Mouse (Mus musculus) CH12.LX (cell line): ENCODE data around the gene Nxn. TPM values are rescaled to one million over a fixed set of nuclear protein-coding genes. Genes with fewer than 3 reads are reported as not detected.

Experiments
- DNase-seq: peaks from one replicate; pipeline ENCODE4 v3.0.0-alpha.2; 2013; ENCODE audit errors: extremely low read depth
- H3K27ac ChIP-seq: 2 replicates; pipeline ENCODE4 v1.5.1; 2012; ENCODE audit warnings: low read depth, mild to moderate bottlenecking, control low read depth, moderate library complexity; ENCODE audit not compliant: insufficient read depth
- H3K27me3 ChIP-seq: replicated peaks from 2 replicates; pipeline ENCODE3; 2012; ENCODE audit warnings: inconsistent platforms
- H3K36me3 ChIP-seq, 2 experiments: replicated peaks in 1 of 2; 2 replicates each; pipeline versions ENCODE3 to v1.6.1; 2012; ENCODE audit warnings: inconsistent platforms in 1 of 2, low read length in 1 of 2, mild to moderate bottlenecking in 1 of 2, mixed read lengths in 1 of 2, moderate library complexity in 1 of 2; ENCODE audit not compliant: control insufficient read depth in 1 of 2, insufficient read depth in 1 of 2
- H3K4me1 ChIP-seq, 2 experiments: 2 replicates each; pipeline ENCODE4 v1.6.1; 2012; ENCODE audit warnings: inconsistent platforms in 1 of 2, moderate library complexity in 1 of 2; ENCODE audit not compliant: insufficient read depth in 2 of 2, control insufficient read depth in 1 of 2
- H3K4me2 ChIP-seq: 2 replicates; pipeline ENCODE4 v1.6.1; 2012; ENCODE audit warnings: low read depth, mild to moderate bottlenecking, control low read depth; ENCODE audit not compliant: poor library complexity, insufficient read depth, severe bottlenecking
- H3K4me3 ChIP-seq, 3 experiments: fragments of 150-350 bp in 1 of 3; sonication (generic) in 1 of 3; replicated peaks in 1 of 3; 2 replicates each; pipeline versions ENCODE3 to v1.5.1; 2011 to 2012; ENCODE audit warnings: low read depth in 2 of 3, low read length in 2 of 3, mild to moderate bottlenecking in 2 of 3, moderate library complexity in 2 of 3, control low read depth in 1 of 3, improper control_type of control experiment in 1 of 3, inconsistent platforms in 1 of 3, mixed read lengths in 1 of 3; ENCODE audit not compliant: poor library complexity in 1 of 3
- H3K79me2 ChIP-seq: replicated peaks from 2 replicates; pipeline ENCODE4 v1.6.1; 2012; ENCODE audit warnings: mild to moderate bottlenecking, moderate library complexity; ENCODE audit not compliant: control insufficient read depth, poor library complexity, insufficient read depth, severe bottlenecking; ENCODE audit errors: extremely low read depth
- H3K9ac ChIP-seq: 2 replicates; pipeline ENCODE4 v1.6.1; 2012; ENCODE audit warnings: low read depth, mild to moderate bottlenecking, control low read depth, moderate library complexity; ENCODE audit not compliant: insufficient read depth
- H3K9me3 ChIP-seq: replicated peaks from 2 replicates; pipeline ENCODE3; 2012; ENCODE audit warnings: low read length, inconsistent platforms, mixed read lengths
- BHLHE40 ChIP-seq: IDR thresholded peaks from 2 replicates; pipeline ENCODE4 v1.6.1; 2011; ENCODE audit warnings: mild to moderate bottlenecking, low read depth, low read length, improper control_type of control experiment
- CHD1 ChIP-seq: IDR thresholded peaks from 2 replicates; pipeline ENCODE4 v1.6.1; 2012; ENCODE audit warnings: low read depth, low read length, improper control_type of control experiment, inconsistent platforms
- CTCF ChIP-seq, 2 experiments: IDR thresholded peaks in 1 of 2; conservative IDR thresholded peaks in 1 of 2; 2 replicates each; pipeline ENCODE4 v1.5.1; 2011 to 2012; ENCODE audit warnings: low read depth in 2 of 2, low read length in 2 of 2, improper control_type of control experiment in 1 of 2, inconsistent platforms in 1 of 2, mild to moderate bottlenecking in 1 of 2, moderate library complexity in 1 of 2
- ELF1 ChIP-seq: IDR thresholded peaks from 2 replicates; pipeline ENCODE4 v1.6.1; 2014; ENCODE audit warnings: low read depth, mild to moderate bottlenecking, inconsistent platforms, low read length, improper control_type of control experiment
- EP300 ChIP-seq: IDR thresholded peaks from 2 replicates; pipeline ENCODE4 v1.6.1; 2011; ENCODE audit warnings: low read length, improper control_type of control experiment
- HCFC1 ChIP-seq: IDR thresholded peaks from 2 replicates; pipeline ENCODE4 v1.6.1; 2012; ENCODE audit warnings: low read depth, mild to moderate bottlenecking, inconsistent platforms, low read length, improper control_type of control experiment
- IRF4 ChIP-seq: IDR thresholded peaks from 2 replicates; pipeline ENCODE4 v1.6.1; 2014; ENCODE audit warnings: low read depth, mild to moderate bottlenecking, inconsistent platforms, low read length, improper control_type of control experiment
- JUN ChIP-seq: IDR thresholded peaks from 2 replicates; pipeline ENCODE4 v1.6.1; 2011; ENCODE audit warnings: low read depth, mild to moderate bottlenecking, low read length, improper control_type of control experiment, moderate library complexity; ENCODE audit not compliant: insufficient read depth
- JUND ChIP-seq: conservative IDR thresholded peaks from 2 replicates; pipeline ENCODE4 v1.6.1; 2011; ENCODE audit warnings: low read depth, low read length, improper control_type of control experiment
- KAT2A ChIP-seq: IDR thresholded peaks from 2 replicates; pipeline ENCODE4 v1.6.1; 2012; ENCODE audit warnings: low read length, improper control_type of control experiment, inconsistent platforms; ENCODE audit not compliant: insufficient replicate concordance
- MAX ChIP-seq: IDR thresholded peaks from 2 replicates; pipeline ENCODE4 v1.6.1; 2011; ENCODE audit warnings: low read length, improper control_type of control experiment
- MAZ ChIP-seq: IDR thresholded peaks from 2 replicates; pipeline ENCODE4 v1.6.1; 2012; ENCODE audit warnings: low read depth, mild to moderate bottlenecking, inconsistent platforms, low read length, improper control_type of control experiment, moderate library complexity
- MXI1 ChIP-seq: IDR thresholded peaks from 2 replicates; pipeline ENCODE4 v1.6.1; 2011; ENCODE audit warnings: mild to moderate bottlenecking, low read depth, low read length, improper control_type of control experiment
- MYC ChIP-seq: IDR thresholded peaks from 2 replicates; pipeline ENCODE4 v1.6.1; 2011; ENCODE audit warnings: low read depth, mild to moderate bottlenecking, improper control_type of control experiment, low read length
- PAX5 ChIP-seq: IDR thresholded peaks from 2 replicates; pipeline ENCODE4 v1.6.1; 2012; ENCODE audit warnings: low read length, inconsistent platforms, mixed read lengths
- POLR2AphosphoS2 ChIP-seq: IDR thresholded peaks from 2 replicates; pipeline ENCODE4 v1.6.1; 2011; ENCODE audit warnings: low read depth, low read length, improper control_type of control experiment
- RAD21 ChIP-seq: IDR thresholded peaks from 2 replicates; pipeline ENCODE4 v1.6.1; 2011; ENCODE audit warnings: low read depth, mild to moderate bottlenecking, low read length, improper control_type of control experiment, moderate library complexity
- RCOR1 ChIP-seq: conservative IDR thresholded peaks from 2 replicates; pipeline ENCODE4 v1.6.1; 2012; ENCODE audit warnings: low read depth, mild to moderate bottlenecking, inconsistent platforms, low read length, improper control_type of control experiment
- TBP ChIP-seq: conservative IDR thresholded peaks from 2 replicates; pipeline ENCODE4 v1.6.1; 2011; ENCODE audit warnings: low read depth, low read length, improper control_type of control experiment
- USF1 ChIP-seq: IDR thresholded peaks from 2 replicates; pipeline ENCODE4 v1.6.1; 2014; ENCODE audit warnings: low read depth, mild to moderate bottlenecking, inconsistent platforms, low read length, improper control_type of control experiment
- ZKSCAN1 ChIP-seq: IDR thresholded peaks from 2 replicates; pipeline ENCODE4 v1.6.1; 2012; ENCODE audit warnings: low read depth, inconsistent platforms, low read length, improper control_type of control experiment, borderline replicate concordance
- ZNF384 ChIP-seq: IDR thresholded peaks from 2 replicates; pipeline ENCODE4 v1.6.1; 2012; ENCODE audit warnings: low read depth, low read length, improper control_type of control experiment, inconsistent platforms
- dilution Hi-C: fragments of 300-500 bp; cut with MboI; formaldehyde crosslinking; loops from 2 replicates; pipeline ENCODE4 v1.14.3; 2020; ENCODE audit warnings: low sequenced_read_pairs; ENCODE audit not compliant: extremely low pct_unique_long_range_greater_than_20kb, extremely low pct_ligation_motif_present
- in situ Hi-C: fragments of 300-500 bp; cut with MboI; formaldehyde crosslinking; loops from 3 replicates; pipeline ENCODE4 v1.14.3; 2019; ENCODE audit warnings: low sequenced_read_pairs, low pct_ligation_motif_present, low pct_unique_long_range_greater_than_20kb, mixed read lengths
- polyA plus RNA-seq: library from polyadenylated mRNA; unstranded; fragments of >175 nt; gene quantifications from 2 replicates; pipeline ENCODE4 v1.2.1, GENCODE M21; 2012; ENCODE audit warnings: low read depth; ENCODE audit not compliant: insufficient read length
- total RNA-seq, 2 experiments: library from RNA; depleted of rRNA; stranded (reverse); fragments of 300-350 nt in 1 of 2; fragments of >200 nt in 1 of 2; gene quantifications; 2 replicates each; pipeline ENCODE4 v1.2.3; 2012 to 2014

Gene Nxn
- total and polyA plus RNA-seq, 3 experiments: 15.3 to 24.8 (median 19.2) TPM

DNA sequence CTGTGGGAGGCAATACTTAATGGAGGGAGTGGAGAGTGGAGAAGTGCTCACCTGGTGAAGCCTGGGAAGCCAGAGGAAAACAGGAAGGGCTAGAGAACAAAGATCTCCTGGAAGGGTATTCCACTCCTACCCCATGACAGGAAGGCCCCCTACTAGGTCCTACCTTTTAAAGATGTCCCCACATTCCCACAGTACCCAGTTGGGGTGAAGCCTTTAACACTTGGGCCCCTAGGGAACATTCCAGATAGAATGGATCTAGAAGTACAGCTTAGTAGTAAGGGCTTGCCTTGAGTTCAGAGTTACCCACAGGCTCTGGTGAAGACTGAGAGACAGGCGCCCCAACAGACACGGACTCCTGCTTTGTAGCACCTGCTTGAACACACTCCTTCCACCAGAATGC is 72.9 kb downstream of the Nxn start (continued):
- TF ChIP-seq TBP (no peak), MYC (no peak), EP300 (no peak), RCOR1 (no peak), ELF1 (no peak)

DNA sequence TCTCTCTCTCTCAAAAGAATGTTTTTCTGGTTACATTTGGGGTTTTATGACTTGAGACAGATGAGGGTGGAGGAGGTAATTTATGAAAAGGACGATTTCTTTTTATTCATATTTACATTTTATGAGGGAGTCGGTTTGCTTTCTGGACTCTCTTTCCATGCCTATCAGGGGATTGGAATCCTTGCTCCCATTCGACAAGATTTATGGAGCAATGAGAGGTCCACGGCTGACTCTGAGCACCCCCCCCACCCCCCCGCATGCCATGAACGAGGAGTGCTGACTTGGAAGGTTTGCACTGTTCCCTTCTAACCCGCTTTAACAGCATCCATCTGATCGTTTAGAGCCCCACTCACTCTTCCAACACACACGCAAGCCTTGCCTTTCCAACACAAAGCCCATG is 74.1 kb downstream of the Nxn start:
- no peak for DNase-seq
- Histone ChIP-seq H3K4me2 (no peak overlapping the region), H3K4me3 (no peak overlapping the region), H3K4me1 (peaks cover 2 to 3% of the 10 kb centered on the region in 2 experiments; a peak in 2 of 4 replicates), H3K9me3 (no peaks in the 10 kb centered on the region), H3K9ac (no peak overlapping the region), H3K27ac (no peak overlapping the region), H3K27me3 (no peaks in the 10 kb centered on the region), H3K79me2 (no peaks in the 10 kb centered on the region), H3K36me3 (no peaks in the 10 kb centered on the region)
- dilution Hi-C loops (no loop called here), in situ Hi-C loops (no loop called here)
- TF ChIP-seq POLR2AphosphoS2 (no peak), JUND (no peak), MAX (no peak), RAD21 (no peak), PAX5 (no peak), MAZ (no peak), CHD1 (no peak), TBP (no peak), IRF4 (no peak), JUN (no peak), KAT2A (no peak), HCFC1 (no peak), RCOR1 (no peak), CTCF (conservative IDR thresholded peaks at IDR 0.05 in 1 of 2, IDR thresholded peaks at IDR 0.05 in 1 of 2; ENCODE audit: low read depth in 2 of 2, low read length in 2 of 2) (no peak), USF1 (no peak), MYC (no peak), MXI1 (no peak), ZNF384 (no peak), ZKSCAN1 (no peak), BHLHE40 (no peak)
